Mouse (Mus musculus) olfactory bulb, adult 2 months (tissue): Measurements from ENCODE around the gene Sarm1.

Experiments used
- CTCF ChIP-seq: fragments of 200-500 bp; IDR thresholded peaks from 2 replicates; pipeline ENCODE4 v1.5.1; 2012; ENCODE audit warnings: low read depth, mild to moderate bottlenecking, low read length, moderate library complexity; ENCODE audit not compliant: insufficient read depth
- POLR2A ChIP-seq: fragments of 200-500 bp; IDR thresholded peaks from 2 replicates; pipeline ENCODE4 v1.6.1; 2012; ENCODE audit warnings: mild to moderate bottlenecking, low read depth, low read length, moderate library complexity; ENCODE audit not compliant: insufficient read depth

- TF ChIP-seq POLR2A, result no peak
- TF ChIP-seq CTCF, result no peak
These were observed 2.0 kb upstream of the Sarm1 start for GRCm38 (mm10) chr11:78499543-78499942.
